Mouse (Mus musculus): ENCODE results near the gene Srp9. TPM values are rescaled to one million over a fixed set of nuclear protein-coding genes. Genes with fewer than 3 reads are reported as not detected.

Gene Srp9
- polyA plus RNA-seq, 1 experiment: 27.5 TPM

- 89% methylated on average over 13 of the region's 13 CpGs for WGBS
- H3K4me1 ChIP-seq (ENCODE audit: control insufficient read depth, insufficient read depth, insufficient read length): no peaks in the 10 kb centered on the region
Measured at GRCm38 (mm10) chr1:182142725-182143124, 18.2 kb downstream of the Srp9 start.

GRCm38 (mm10) chr1:182143288-182143687 lies 18.8 kb downstream of the Srp9 start:
- Histone ChIP-seq H3K4me1 (ENCODE audit: control insufficient read depth, insufficient read depth, insufficient read length) (no peaks in the 10 kb centered on the region), H3K27ac (ENCODE audit: insufficient read depth, low read length) (no peak overlapping the region), H3K4me3 (ENCODE audit: extremely low read depth, insufficient read depth, insufficient read length) (no peak overlapping the region), H3K36me3 (ENCODE audit: control insufficient read depth, insufficient read depth, low read length) (no peaks in the 10 kb centered on the region), H3K27me3 (ENCODE audit: control insufficient read depth, insufficient read depth, low read length) (no peaks in the 10 kb centered on the region)
- no peak for TF ChIP-seq POLR2A (IDR thresholded peaks at IDR 0.05; ENCODE audit: low read depth, low read length)
- peak; percentile 27; the same call in 1 of the 2 replicates for TF ChIP-seq CTCF (IDR thresholded peaks at IDR 0.05; ENCODE audit: extremely low read depth, insufficient read depth, insufficient read length, insufficient replicate concordance)
- 74% methylated on average over 8 of the region's 8 CpGs for WGBS
- peak in 1 of 2 experiments; percentile 18 for DNase-seq (ENCODE audit: low read depth in 1 of 2, low spot score in 2 of 2)

More at GRCm38 (mm10) chr1:182142725-182143124, 18.2 kb downstream of the Srp9 start:
- Histone ChIP-seq H3K36me3 (ENCODE audit: control insufficient read depth, insufficient read depth, low read length) (no peaks in the 10 kb centered on the region), H3K27me3 (ENCODE audit: control insufficient read depth, insufficient read depth, low read length) (no peaks in the 10 kb centered on the region), H3K4me3 (ENCODE audit: extremely low read depth, insufficient read depth, insufficient read length) (no peak overlapping the region), H3K27ac (ENCODE audit: insufficient read depth, low read length) (no peak overlapping the region)
- DNase-seq (ENCODE audit: low read depth in 1 of 2, low spot score in 2 of 2): no peak
- TF ChIP-seq CTCF (IDR thresholded peaks at IDR 0.05; ENCODE audit: extremely low read depth, insufficient read depth, insufficient read length, insufficient replicate concordance): no peak
- TF ChIP-seq POLR2A (IDR thresholded peaks at IDR 0.05; ENCODE audit: low read depth, low read length): no peak

DNA sequence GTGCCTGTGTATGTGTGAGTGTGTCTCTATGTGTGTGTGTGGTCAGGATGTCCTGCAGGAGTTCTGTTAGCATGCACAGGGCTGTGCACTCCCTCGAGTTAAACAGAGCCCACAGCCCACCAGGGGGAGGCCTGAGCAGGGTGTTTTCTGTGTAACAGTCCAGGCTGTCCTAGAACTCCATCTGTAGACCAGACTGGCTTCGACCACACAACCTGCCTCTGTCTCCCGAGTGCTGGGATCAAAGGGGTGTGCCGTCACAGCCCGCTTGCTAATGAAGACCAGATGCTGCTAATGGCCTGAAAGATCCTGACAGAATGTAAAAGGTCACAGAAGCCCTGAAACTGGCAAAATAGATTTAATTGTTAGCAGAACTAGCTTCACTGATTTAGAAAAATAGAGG lies 21.0 kb downstream of the Srp9 start:
- H3K4me1 ChIP-seq (ENCODE audit: control insufficient read depth, insufficient read depth, insufficient read length): no peaks in the 10 kb centered on the region
- no peak for DNase-seq (ENCODE audit: low read depth in 1 of 2, low spot score in 2 of 2)
- TF ChIP-seq POLR2A (IDR thresholded peaks at IDR 0.05; ENCODE audit: low read depth, low read length) (no peak), CTCF (IDR thresholded peaks at IDR 0.05; ENCODE audit: extremely low read depth, insufficient read depth, insufficient read length, insufficient replicate concordance) (no peak)

DNA sequence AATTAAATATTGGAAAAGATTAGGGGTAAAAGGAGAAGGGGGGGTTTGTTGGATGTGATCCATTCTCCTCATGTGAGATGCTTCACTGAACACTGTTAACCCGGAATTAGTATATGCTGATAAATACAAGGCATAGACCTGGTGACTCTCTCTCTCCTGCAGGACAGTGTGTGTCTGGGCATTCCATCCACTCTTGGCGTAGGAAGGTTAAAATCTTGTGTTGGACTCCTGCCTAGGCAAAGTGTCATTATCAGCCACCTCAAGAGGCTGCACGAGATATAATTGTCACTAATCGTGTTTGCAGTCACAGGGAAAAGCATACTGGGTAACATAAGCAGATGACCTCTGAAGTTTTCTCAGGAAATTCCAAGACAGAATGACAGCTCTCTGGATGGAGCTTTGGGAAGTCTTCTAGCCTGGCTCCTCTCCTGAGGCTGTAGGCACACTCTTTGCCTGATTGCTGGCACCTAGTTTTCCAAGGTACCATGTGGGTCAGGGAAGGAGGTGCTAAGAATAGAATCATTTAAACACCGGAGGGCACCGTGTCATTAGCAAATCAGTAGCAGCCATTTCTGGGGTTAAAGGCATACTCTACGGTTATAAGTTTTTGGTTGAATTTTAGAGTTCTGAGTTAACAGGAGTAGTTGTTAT lies 24.5 kb downstream of the Srp9 start:
- Histone ChIP-seq H3K4me3 (ENCODE audit: extremely low read depth, insufficient read depth, insufficient read length) (no peak overlapping the region), H3K4me1 (ENCODE audit: control insufficient read depth, insufficient read depth, insufficient read length) (no peaks in the 10 kb centered on the region), H3K27ac (ENCODE audit: insufficient read depth, low read length) (no peak overlapping the region), H3K27me3 (ENCODE audit: control insufficient read depth, insufficient read depth, low read length) (no peaks in the 10 kb centered on the region), H3K36me3 (ENCODE audit: control insufficient read depth, insufficient read depth, low read length) (no peaks in the 10 kb centered on the region)
- no peak for TF ChIP-seq CTCF (IDR thresholded peaks at IDR 0.05; ENCODE audit: extremely low read depth, insufficient read depth, insufficient read length, insufficient replicate concordance)
- no peak for TF ChIP-seq POLR2A (IDR thresholded peaks at IDR 0.05; ENCODE audit: low read depth, low read length)
- no peak for DNase-seq (ENCODE audit: low read depth in 1 of 2, low spot score in 2 of 2)
- WGBS: 76% methylated on average over 7 of the region's 7 CpGs

More for the DNA sequence above, 21.0 kb downstream of the Srp9 start:
- no peak overlapping the region for H3K27ac ChIP-seq (ENCODE audit: insufficient read depth, low read length)
- H3K27me3 ChIP-seq (ENCODE audit: control insufficient read depth, insufficient read depth, low read length): no peaks in the 10 kb centered on the region
- H3K36me3 ChIP-seq (ENCODE audit: control insufficient read depth, insufficient read depth, low read length): no peaks in the 10 kb centered on the region
- WGBS: 76% methylated on average over 5 of the region's 5 CpGs
- H3K4me3 ChIP-seq (ENCODE audit: extremely low read depth, insufficient read depth, insufficient read length): no peak overlapping the region

- no peak for DNase-seq (ENCODE audit: low read depth in 1 of 2, low spot score in 2 of 2)
- TF ChIP-seq CTCF (IDR thresholded peaks at IDR 0.05; ENCODE audit: extremely low read depth, insufficient read depth, insufficient read length, insufficient replicate concordance): no peak
- TF ChIP-seq POLR2A (IDR thresholded peaks at IDR 0.05; ENCODE audit: low read depth, low read length): no peak
- Histone ChIP-seq H3K4me1 (ENCODE audit: control insufficient read depth, insufficient read depth, insufficient read length) (no peaks in the 10 kb centered on the region), H3K4me3 (ENCODE audit: extremely low read depth, insufficient read depth, insufficient read length) (no peak overlapping the region), H3K36me3 (ENCODE audit: control insufficient read depth, insufficient read depth, low read length) (no peaks in the 10 kb centered on the region), H3K27me3 (ENCODE audit: control insufficient read depth, insufficient read depth, low read length) (no peaks in the 10 kb centered on the region), H3K27ac (ENCODE audit: insufficient read depth, low read length) (no peak overlapping the region)
- WGBS: 88% methylated on average over 2 of the region's 2 CpGs
Measured at GRCm38 (mm10) chr1:182149966-182150365, 25.4 kb downstream of the Srp9 start.

- DNase-seq (ENCODE audit: low read depth in 1 of 2, low spot score in 2 of 2): no peak
- WGBS: 70% methylated on average over 4 of the region's 4 CpGs
- no peak overlapping the region for H3K4me3 ChIP-seq (ENCODE audit: extremely low read depth, insufficient read depth, insufficient read length)
Measured at GRCm38 (mm10) chr1:182157734-182158133, 33.2 kb downstream of the Srp9 start.

DNA sequence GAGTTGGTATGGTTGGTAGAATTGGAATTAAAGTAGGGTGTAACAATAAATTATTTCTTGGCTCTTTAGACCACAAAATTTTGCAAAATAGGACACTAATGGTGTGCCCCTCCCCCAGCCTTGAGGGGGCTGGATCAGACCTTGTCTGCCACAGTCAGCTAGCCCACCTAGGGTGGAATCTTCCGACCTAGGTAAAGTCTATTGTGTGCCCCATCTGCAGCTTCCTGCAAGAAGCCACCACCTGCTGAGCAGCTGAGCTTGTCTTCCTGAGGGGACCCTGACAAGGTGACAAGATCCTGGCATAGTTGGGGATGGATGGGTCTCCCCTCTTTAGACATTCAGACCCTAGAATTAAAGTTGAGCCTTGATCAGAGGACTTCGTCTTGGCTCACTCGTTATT lies 35.0 kb downstream of the Srp9 start:
- no peak overlapping the region for H3K4me3 ChIP-seq (ENCODE audit: extremely low read depth, insufficient read depth, insufficient read length)
- no peak for DNase-seq (ENCODE audit: low read depth in 1 of 2, low spot score in 2 of 2)
- TF ChIP-seq POLR2A (IDR thresholded peaks at IDR 0.05; ENCODE audit: low read depth, low read length) (no peak), CTCF (IDR thresholded peaks at IDR 0.05; ENCODE audit: extremely low read depth, insufficient read depth, insufficient read length, insufficient replicate concordance) (no peak)
- H3K27me3 ChIP-seq (ENCODE audit: control insufficient read depth, insufficient read depth, low read length): no peaks in the 10 kb centered on the region
- no peaks in the 10 kb centered on the region for H3K36me3 ChIP-seq (ENCODE audit: control insufficient read depth, insufficient read depth, low read length)
- H3K27ac ChIP-seq (ENCODE audit: insufficient read depth, low read length): no peak overlapping the region
- 81% methylated on average over 3 of the region's 3 CpGs for WGBS
- no peaks in the 10 kb centered on the region for H3K4me1 ChIP-seq (ENCODE audit: control insufficient read depth, insufficient read depth, insufficient read length)

More at GRCm38 (mm10) chr1:182157734-182158133, 33.2 kb downstream of the Srp9 start:
- Histone ChIP-seq H3K27me3 (ENCODE audit: control insufficient read depth, insufficient read depth, low read length) (no peaks in the 10 kb centered on the region), H3K4me1 (ENCODE audit: control insufficient read depth, insufficient read depth, insufficient read length) (no peaks in the 10 kb centered on the region), H3K36me3 (ENCODE audit: control insufficient read depth, insufficient read depth, low read length) (no peaks in the 10 kb centered on the region), H3K27ac (ENCODE audit: insufficient read depth, low read length) (no peak overlapping the region)
- TF ChIP-seq CTCF (IDR thresholded peaks at IDR 0.05; ENCODE audit: extremely low read depth, insufficient read depth, insufficient read length, insufficient replicate concordance): no peak

Data from spleen, adult 2 months (tissue).